Comparison of ENCODE assay signal across 10 mouse cellular contexts in the genomic region with DNA sequence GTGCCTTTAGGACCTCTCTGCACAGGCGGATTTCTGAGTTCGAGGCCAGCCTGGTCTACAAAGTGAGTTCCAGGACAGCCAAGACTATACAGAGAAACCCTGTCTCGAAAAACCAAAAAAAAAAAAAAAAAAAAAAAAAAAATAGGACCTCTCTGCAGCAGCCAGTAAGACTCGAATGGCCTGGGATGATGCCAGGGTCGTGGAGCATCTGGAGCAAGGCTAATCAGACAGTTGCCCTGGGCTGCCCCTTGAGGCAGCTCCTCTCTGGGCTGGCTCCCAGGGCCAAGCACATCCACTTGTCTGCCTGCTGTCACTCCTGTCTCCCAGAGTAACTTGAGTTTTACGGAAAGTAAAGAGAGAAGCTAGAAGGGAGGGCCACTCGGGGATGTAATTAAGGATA. TPM values are rescaled to one million over a fixed set of nuclear protein-coding genes. Genes with fewer than 3 reads are reported as not detected.
DNase-seq lines count a peak whose midpoint lies in the region; ATAC-seq lines count a peak whose summit lies in the region.
"Had no signal": no experiment of that assay in that cellular context is flagged by ENCODE, and none has a peak within 500 bp of the region (broad histone marks: within the 10 kb centered on the region; RNA-seq: fewer than 3 reads in every experiment).

No protein-coding gene starts in this region.

- ATAC-seq in CD4-positive, CD25-positive, alpha-beta regulatory T cell, adult 4 months: no peak
- ATAC-seq: forebrain, embryonic 14.5 days had no signal

- peak; percentile 68 for DNase-seq in adrenal gland, adult 2 months
- no peak for DNase-seq in adrenal gland, adult 18-20 months (ENCODE audit: low spot score in 2 of 2)
- DNase-seq in kidney, postnatal 25 days: peak; percentile 56 to 65
- DNase-seq in kidney, adult 8-10 months: no peak
- peak; percentile 54 for DNase-seq in testis, postnatal 10 days (ENCODE audit: low spot score)
- DNase-seq in testis, postnatal 14 days (ENCODE audit: low spot score): no peak
- no peak for DNase-seq in spleen, postnatal 14 days (ENCODE audit: low spot score in 2 of 2)
- DNase-seq: cerebellum, adult 18-20 months had no signal

RNA-seq across cellular contexts. Expression of gene Inpp5d, which starts 24.9 kb away (rescaled TPM):
- total RNA-seq in adrenal gland, adult 2 months (2021): 10 to 100 TPM; 11.5 to 18.4 TPM
- 17.5 and 21.1 TPM in 2 replicates for polyA plus RNA-seq in adrenal gland, adult 2 months (2012; rRNA removed)
- total RNA-seq in adrenal gland, adult 18-20 months (2021): 10 to 100 TPM; 15.8 to 29.3 TPM
- polyA plus RNA-seq in CD4-positive, CD25-positive, alpha-beta regulatory T cell, adult 4 months (2017; shearing (Covaris generic)): 100 to 1,000 TPM; 145 to 167 TPM

Comparison
In these comparisons a context has a peak if more than half of its experiments do, and no peak if none do; other contexts are left out.
1. DNase-seq: peak in adrenal gland, adult 2 months (single experiment), kidney, postnatal 25 days (2 of 2) and testis, postnatal 10 days (single experiment); none in adrenal gland, adult 18-20 months (0 of 2), kidney, adult 8-10 months (0 of 2), testis, postnatal 14 days (single experiment) and spleen, postnatal 14 days (0 of 2).